Mouse (Mus musculus) embryonic fibroblast, embryonic 13.5 days (primary cell): ENCODE measurements around the gene Nkx6-1.

Source experiments
- CTCF ChIP-seq: IDR thresholded peaks from 2 replicates; pipeline ENCODE4 v1.5.1; 2011; ENCODE audit warnings: mild to moderate bottlenecking, control low read depth, low read length, moderate library complexity, borderline replicate concordance; ENCODE audit not compliant: insufficient read depth
- POLR2A ChIP-seq: IDR thresholded peaks from 2 replicates; pipeline ENCODE4 v1.6.1; 2011; ENCODE audit warnings: low read depth, mild to moderate bottlenecking, control low read depth, low read length, moderate library complexity

DNA sequence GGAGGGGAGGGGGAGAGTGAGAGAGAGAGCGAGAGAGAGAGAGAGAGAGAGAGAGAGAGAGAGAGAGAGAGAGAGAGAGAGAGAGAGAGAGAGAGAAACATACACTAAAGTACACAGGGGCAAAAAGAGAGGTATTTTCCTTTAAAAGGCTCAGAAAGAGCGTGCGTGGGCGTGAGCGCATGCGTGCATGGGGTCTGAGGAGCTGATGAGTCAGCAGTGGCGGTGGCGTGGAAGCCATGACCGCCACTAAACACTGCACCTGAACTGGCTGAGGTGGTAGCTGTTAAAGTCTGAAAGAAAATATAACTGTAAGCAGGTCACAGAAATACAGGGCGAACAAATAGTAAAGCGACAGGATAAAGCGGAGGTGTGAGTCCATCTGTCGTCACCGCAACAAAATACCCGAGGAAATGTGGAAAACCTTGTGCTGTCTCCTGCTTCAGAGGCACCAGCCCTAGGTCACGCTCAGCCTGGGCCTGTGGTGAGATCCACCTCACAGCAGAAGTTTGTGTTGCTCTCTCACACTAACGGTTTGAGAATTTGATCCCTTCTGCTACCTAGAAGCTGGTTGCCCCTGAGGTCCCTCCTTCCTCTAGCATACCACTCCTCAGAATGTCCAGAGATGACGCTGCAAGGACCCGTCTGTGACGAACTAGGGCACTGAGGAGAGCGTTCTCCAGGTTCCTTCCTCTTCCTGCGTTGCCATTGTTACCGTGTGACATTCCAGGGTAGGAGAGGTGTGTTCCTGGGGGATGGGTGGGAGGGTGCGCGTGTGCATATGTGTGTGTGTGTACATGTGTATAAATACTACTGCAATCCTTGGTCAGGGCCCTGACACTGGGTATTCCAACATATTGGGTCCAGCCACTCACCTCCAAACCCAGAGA, 38.8 kb upstream of the Nkx6-1 start:
- TF ChIP-seq CTCF: no peak
- TF ChIP-seq POLR2A: no peak
